Mouse (Mus musculus) ES-E14 (cell line): ENCODE measurements around the gene Slc28a1. TPM values are rescaled to one million over a fixed set of nuclear protein-coding genes. Genes with fewer than 3 reads are reported as not detected.

ENCODE experiments used
- DNase-seq: peaks from one replicate; pipeline ENCODE4 v3.0.0-alpha.2; 2013; ENCODE audit warnings: low read depth, low spot score
- H3K27ac ChIP-seq: 2 replicates; pipeline ENCODE4 v1.5.1; 2012; ENCODE audit warnings: low read depth, mild to moderate bottlenecking, low read length, moderate library complexity, mixed read lengths; ENCODE audit not compliant: poor library complexity, insufficient read depth, severe bottlenecking
- H3K36me3 ChIP-seq: 2 replicates; pipeline ENCODE4 v1.6.1; 2012; ENCODE audit warnings: mild to moderate bottlenecking, low read length, moderate library complexity, mixed read lengths; ENCODE audit not compliant: control insufficient read depth, poor library complexity, insufficient read depth, severe bottlenecking
- H3K4me1 ChIP-seq, 2 experiments: fragments of 150-350 bp in 1 of 2; sonication (generic) in 1 of 2; 2 replicates each; pipeline ENCODE4 v1.6.1; 2012; ENCODE audit warnings: low read length in 2 of 2, mild to moderate bottlenecking in 1 of 2, mixed read lengths in 1 of 2; ENCODE audit not compliant: control insufficient read depth in 2 of 2, insufficient read depth in 2 of 2, poor library complexity in 1 of 2
- H3K4me3 ChIP-seq, 2 experiments: fragments of 150-350 bp in 1 of 2; sonication (generic) in 1 of 2; 2 replicates each; pipeline ENCODE4 v1.5.1; 2012; ENCODE audit warnings: low read length in 2 of 2, low read depth in 1 of 2, mild to moderate bottlenecking in 1 of 2, mixed read lengths in 1 of 2; ENCODE audit not compliant: insufficient read depth in 1 of 2, poor library complexity in 1 of 2, severe bottlenecking in 1 of 2
- H3K9ac ChIP-seq: 2 replicates; pipeline ENCODE4 v1.6.1; 2012; ENCODE audit warnings: low read depth, mild to moderate bottlenecking, low read length, mixed read lengths; ENCODE audit not compliant: poor library complexity, insufficient read depth, severe bottlenecking
- H3K9me3 ChIP-seq: fragments of 150-350 bp; sonication (generic); 2 replicates; pipeline ENCODE4 v1.6.1; 2012; ENCODE audit warnings: low read depth, mild to moderate bottlenecking, low read length; ENCODE audit not compliant: control insufficient read depth, insufficient read depth
- CHD2 ChIP-seq: IDR thresholded peaks from 2 replicates; pipeline ENCODE4 v1.6.1; 2014; ENCODE audit warnings: mild to moderate bottlenecking, low read depth, low read length, inconsistent platforms
- HCFC1 ChIP-seq: IDR thresholded peaks from 2 replicates; pipeline ENCODE4 v1.6.1; 2012; ENCODE audit warnings: low read length, inconsistent platforms, borderline replicate concordance; ENCODE audit not compliant: insufficient read depth
- MAFK ChIP-seq: IDR thresholded peaks from 2 replicates; pipeline ENCODE4 v1.6.1; 2014; ENCODE audit warnings: mild to moderate bottlenecking, low read depth, low read length, inconsistent platforms; ENCODE audit not compliant: insufficient read depth
- ZC3H11A ChIP-seq: IDR thresholded peaks from 2 replicates; pipeline ENCODE4 v1.6.1; 2012; ENCODE audit warnings: low read depth, mild to moderate bottlenecking, inconsistent platforms, low read length, borderline replicate concordance
- ZNF384 ChIP-seq: IDR thresholded peaks from 2 replicates; pipeline ENCODE4 v1.6.1; 2012; ENCODE audit warnings: low read depth, low read length, inconsistent platforms
- in situ Hi-C, 2 experiments: fragments of 600-800 bp; cut with MboI; formaldehyde crosslinking; loops; one replicate each; pipeline ENCODE4 v1.15.1; 2025; ENCODE audit warnings: low sequenced_read_pairs in 2 of 2, inconsistent platforms in 1 of 2; ENCODE audit not compliant: unreplicated experiment in 2 of 2
- total RNA-seq: library from RNA; depleted of rRNA; stranded (reverse); fragments of 300-350 nt; gene quantifications from 2 replicates; pipeline ENCODE4 v1.2.3, GENCODE M21; 2012

Slc28a1 gene
- total RNA-seq, 1 experiment = 44.8 TPM

DNA sequence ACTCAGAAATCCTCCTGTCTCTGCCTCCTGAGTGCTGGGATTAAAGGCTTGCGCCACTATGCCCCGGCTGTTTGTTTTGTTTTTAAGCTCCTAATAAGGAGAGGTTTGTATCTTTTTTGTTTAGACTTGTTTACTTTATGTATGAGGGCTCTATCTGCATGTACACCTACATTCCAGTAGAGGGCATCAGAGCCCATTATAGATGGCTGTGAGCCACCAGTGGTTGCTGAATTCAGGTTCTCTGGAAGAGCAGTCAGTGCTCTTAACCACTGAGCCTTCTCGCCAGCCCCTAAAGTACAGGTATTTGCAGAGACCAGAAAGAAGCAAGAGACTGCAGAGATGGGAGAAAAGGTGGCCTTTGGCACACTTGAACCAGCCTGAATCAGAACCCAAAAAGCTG is 52.5 kb downstream of the Slc28a1 start:
- TF ChIP-seq ZNF384 (peak; percentile 83), CHD2 (no peak), ZC3H11A (no peak), HCFC1 (no peak), MAFK (no peak)
- no peak overlapping the region for H3K9ac ChIP-seq
- H3K9me3 ChIP-seq = no peaks in the 10 kb centered on the region
- H3K4me3 ChIP-seq = no peak overlapping the region
- peaks cover 31% of the 10 kb centered on the region; the same call in 1 of the 2 replicates for H3K36me3 ChIP-seq
- H3K4me1 ChIP-seq = no peaks in the 10 kb centered on the region
- in situ Hi-C loops = loop anchor here in 1 of 2 experiments (25.0 kb wide), 1 partner anchor 170 kb away; the partner anchor contains the start of gene Rps17
- no peak overlapping the region for H3K27ac ChIP-seq
- no peak for DNase-seq

DNA sequence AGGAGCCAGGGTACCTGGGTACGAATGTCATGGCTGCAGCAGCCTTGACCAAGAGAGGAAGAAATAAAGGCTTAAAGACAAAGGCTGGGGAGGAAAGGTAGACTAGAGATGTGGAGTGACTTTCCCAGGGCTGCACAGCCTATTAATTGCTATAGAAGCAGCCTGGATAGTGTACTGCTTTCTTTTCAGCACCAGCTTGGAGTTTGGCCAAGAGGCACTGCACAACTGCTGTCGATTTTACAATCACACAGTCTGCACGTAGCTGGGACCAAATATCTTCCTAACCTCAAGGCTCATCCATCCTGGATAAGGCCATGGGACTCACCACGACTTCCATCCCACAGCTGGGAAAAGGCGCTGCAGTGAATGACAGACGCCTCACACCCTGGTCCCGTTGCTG is 54.8 kb downstream of the Slc28a1 start:
- Histone ChIP-seq H3K4me1 (no peaks in the 10 kb centered on the region), H3K9me3 (no peaks in the 10 kb centered on the region), H3K27ac (no peak overlapping the region), H3K4me3 (no peak overlapping the region), H3K9ac (no peak overlapping the region), H3K36me3 (peaks cover 25% of the 10 kb centered on the region; the same call in 1 of the 2 replicates)
- TF ChIP-seq CHD2 = no peak
- no peak for DNase-seq
- in situ Hi-C loops = loop anchor here in 1 of 2 experiments (25.0 kb wide), 1 partner anchor 168 kb away; the partner anchor contains the start of gene Rps17

DNA sequence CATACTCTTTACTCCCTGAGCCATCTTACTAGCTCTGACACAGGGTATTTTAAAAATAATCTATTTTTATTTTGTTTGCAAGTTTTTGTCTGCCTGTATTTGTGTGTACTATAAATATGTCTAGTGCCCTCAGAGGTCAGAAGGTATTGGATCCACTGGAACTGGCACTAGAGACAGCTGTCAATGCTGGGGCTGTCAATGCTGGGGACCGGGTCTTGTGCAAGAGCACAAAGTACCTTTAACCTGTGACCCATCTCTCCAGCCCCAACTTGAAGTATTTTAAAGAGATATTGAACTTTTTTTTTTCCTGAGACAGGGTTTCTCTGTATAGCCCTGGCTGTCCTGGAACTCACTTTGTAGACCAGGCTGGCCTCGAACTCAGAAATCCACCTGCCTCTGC is 59.3 kb downstream of the Slc28a1 start:
- H3K4me3 ChIP-seq = no peak overlapping the region
- no peak overlapping the region for H3K9ac ChIP-seq
- H3K27ac ChIP-seq = no peak overlapping the region
- no peaks in the 10 kb centered on the region for H3K4me1 ChIP-seq
- TF ChIP-seq MAFK = no peak
- no peak for TF ChIP-seq ZNF384
- H3K36me3 ChIP-seq = peaks cover 9% of the 10 kb centered on the region; the same call in 1 of the 2 replicates
- no peak for DNase-seq
- in situ Hi-C loops = loop anchor here in 1 of 2 experiments (25.0 kb wide), 1 partner anchor 163 kb away; the partner anchor contains the start of gene Rps17
- no peaks in the 10 kb centered on the region for H3K9me3 ChIP-seq

DNA sequence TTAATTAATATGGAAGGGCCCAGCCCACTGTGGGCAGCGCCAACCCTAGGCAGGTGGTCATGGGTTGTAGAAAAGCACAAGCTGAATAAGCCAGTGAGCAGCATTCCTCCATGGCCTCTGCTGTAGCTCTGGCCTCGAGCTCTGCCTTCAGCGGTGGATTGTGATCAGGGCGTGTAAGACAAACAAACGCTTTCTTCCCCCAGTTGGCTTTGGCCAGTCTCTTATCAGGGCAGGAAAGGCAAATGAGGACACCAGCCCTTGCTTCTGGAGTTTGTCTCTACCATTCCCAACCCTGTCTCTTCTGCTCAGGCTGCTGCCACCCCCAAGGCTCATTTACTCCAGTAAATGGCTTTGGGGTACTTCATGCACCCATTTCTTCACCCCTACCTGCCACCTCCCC is 60.1 kb downstream of the Slc28a1 start:
- Histone ChIP-seq H3K4me1 (peaks cover 0 to 2% of the 10 kb centered on the region in 2 experiments; a peak in 1 of 4 replicates), H3K9me3 (no peaks in the 10 kb centered on the region), H3K9ac (no peak overlapping the region), H3K36me3 (peaks cover 5% of the 10 kb centered on the region; the same call in 1 of the 2 replicates), H3K27ac (no peak overlapping the region), H3K4me3 (no peak overlapping the region)
- no peak for DNase-seq
- TF ChIP-seq HCFC1 = no peak
- TF ChIP-seq ZC3H11A = no peak
- TF ChIP-seq CHD2 = no peak
- TF ChIP-seq ZNF384 = no peak
- no peak for TF ChIP-seq MAFK
- in situ Hi-C loops = loop anchor here in 1 of 2 experiments (25.0 kb wide), 1 partner anchor 163 kb away; the partner anchor contains the start of gene Rps17

DNA sequence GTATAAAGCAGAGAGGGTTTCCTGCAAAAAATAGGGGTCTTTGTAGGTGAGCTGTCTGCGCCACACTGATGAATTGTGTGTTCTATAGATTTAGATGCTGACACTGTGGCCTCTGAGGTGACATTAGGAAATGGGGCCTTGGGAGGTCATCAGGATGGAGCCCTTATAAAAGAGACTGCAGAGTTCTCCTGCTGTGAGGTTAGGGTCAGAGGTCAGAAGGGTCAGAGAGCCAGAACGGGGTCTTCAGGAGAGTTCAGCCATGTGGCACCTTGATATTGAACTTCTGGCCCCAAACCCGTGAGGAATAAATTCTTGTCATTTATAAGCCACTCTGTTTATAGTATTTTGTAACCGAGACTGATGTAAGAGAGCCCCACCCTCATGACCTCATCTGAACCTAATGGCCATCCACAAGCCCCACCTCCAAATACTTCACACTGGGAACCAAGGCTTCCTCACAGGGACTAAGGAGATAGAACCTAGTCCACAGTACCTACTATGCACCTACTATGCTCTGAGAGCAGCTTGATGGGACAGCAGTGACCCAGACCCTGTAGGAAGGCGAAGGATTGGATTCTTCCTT is 61.7 kb downstream of the Slc28a1 start:
- H3K4me1 ChIP-seq = peaks cover 0 to 2% of the 10 kb centered on the region in 2 experiments; a peak in 1 of 4 replicates
- in situ Hi-C loops = no loop called here
- H3K4me3 ChIP-seq = no peak overlapping the region
- TF ChIP-seq MAFK (no peak), HCFC1 (no peak), ZC3H11A (no peak), CHD2 (no peak), ZNF384 (no peak)
- DNase-seq = no peak
- no peaks in the 10 kb centered on the region for H3K36me3 ChIP-seq
- no peak overlapping the region for H3K27ac ChIP-seq
- H3K9me3 ChIP-seq = no peaks in the 10 kb centered on the region
- H3K9ac ChIP-seq = no peak overlapping the region
